Mouse (Mus musculus) forebrain, postnatal 0 days (tissue): ENCODE measurements around the gene Heg1. TPM values are rescaled to one million over a fixed set of nuclear protein-coding genes. Genes with fewer than 3 reads are reported as not detected.

Experiments used
- ATAC-seq: fragments of 200-750 bp; cut with Nextera tagmentation; 2 replicates; pipeline ENCODE4 v1.8.0; 2017; ENCODE audit warnings: mild to moderate bottlenecking, moderate library complexity
- DNase-seq: peaks from one replicate; pipeline ENCODE4 v3.0.0-alpha.2; 2015
- H3K27ac ChIP-seq: fragments of 300-500 bp; sonication (generic); 2 replicates; pipeline ENCODE4 v1.5.1; 2014; ENCODE audit warnings: low read depth, mild to moderate bottlenecking, antibody characterized with exemption, low read length, moderate library complexity, mixed read lengths
- H3K27me3 ChIP-seq: fragments of 300-500 bp; sonication (generic); 2 replicates; pipeline ENCODE4 v1.6.1; 2014; ENCODE audit warnings: mild to moderate bottlenecking, low read length, mixed read lengths; ENCODE audit not compliant: insufficient read depth
- H3K36me3 ChIP-seq: fragments of 300-500 bp; sonication (generic); 2 replicates; pipeline ENCODE4 v1.6.1; 2014; ENCODE audit warnings: mild to moderate bottlenecking, moderate library complexity; ENCODE audit not compliant: insufficient read depth
- H3K4me1 ChIP-seq: fragments of 300-500 bp; sonication (generic); 2 replicates; pipeline ENCODE4 v1.6.1; 2014; ENCODE audit warnings: antibody characterized with exemption; ENCODE audit not compliant: insufficient read depth
- H3K4me2 ChIP-seq: fragments of 300-500 bp; sonication (generic); 2 replicates; pipeline ENCODE4 v1.6.1; 2014; ENCODE audit warnings: low read depth, mild to moderate bottlenecking, moderate library complexity
- H3K4me3 ChIP-seq: fragments of 300-500 bp; sonication (generic); 2 replicates; pipeline ENCODE4 v1.5.1; 2014; ENCODE audit warnings: low read depth, low read length, mixed read lengths
- H3K9ac ChIP-seq: fragments of 300-500 bp; sonication (generic); 2 replicates; pipeline ENCODE4 v1.6.1; 2014; ENCODE audit warnings: mild to moderate bottlenecking
- H3K9me3 ChIP-seq: fragments of 300-500 bp; sonication (generic); 2 replicates; pipeline ENCODE4 v1.6.1; 2016; ENCODE audit warnings: low read length
- CTCF ChIP-seq: sonication (generic); IDR thresholded peaks from 2 replicates; pipeline ENCODE4 v1.5.1; 2016; ENCODE audit warnings: antibody characterized with exemption, control low read depth, low read depth
- WGBS: fragments of 180-500 bp; shearing (Covaris S2); extraction: QIAGEN DNeasy Blood & Tissue Kit; methylation state at CpG from one replicate; pipeline ENCODE4 v1.1.7; 2014; 5-methylcytosine and 5-hydroxymethylcytosine counted together
- polyA plus RNA-seq: library from polyadenylated mRNA; unstranded; fragments of >200 nt; fragmentation: Nextera tagmentation; extraction: Ambion mirVana; gene quantifications from 2 replicates; pipeline ENCODE4 v1.2.1, GENCODE M21; 2015
- total RNA-seq: library from RNA; depleted of rRNA; stranded (reverse); fragments of >200 nt; gene quantifications from 2 replicates; pipeline ENCODE4 v1.2.3, GENCODE M21; 2014

Gene Heg1
- total and polyA plus RNA-seq, 2 experiments from 2014 or later = 8.0 to 19.9 TPM

DNA sequence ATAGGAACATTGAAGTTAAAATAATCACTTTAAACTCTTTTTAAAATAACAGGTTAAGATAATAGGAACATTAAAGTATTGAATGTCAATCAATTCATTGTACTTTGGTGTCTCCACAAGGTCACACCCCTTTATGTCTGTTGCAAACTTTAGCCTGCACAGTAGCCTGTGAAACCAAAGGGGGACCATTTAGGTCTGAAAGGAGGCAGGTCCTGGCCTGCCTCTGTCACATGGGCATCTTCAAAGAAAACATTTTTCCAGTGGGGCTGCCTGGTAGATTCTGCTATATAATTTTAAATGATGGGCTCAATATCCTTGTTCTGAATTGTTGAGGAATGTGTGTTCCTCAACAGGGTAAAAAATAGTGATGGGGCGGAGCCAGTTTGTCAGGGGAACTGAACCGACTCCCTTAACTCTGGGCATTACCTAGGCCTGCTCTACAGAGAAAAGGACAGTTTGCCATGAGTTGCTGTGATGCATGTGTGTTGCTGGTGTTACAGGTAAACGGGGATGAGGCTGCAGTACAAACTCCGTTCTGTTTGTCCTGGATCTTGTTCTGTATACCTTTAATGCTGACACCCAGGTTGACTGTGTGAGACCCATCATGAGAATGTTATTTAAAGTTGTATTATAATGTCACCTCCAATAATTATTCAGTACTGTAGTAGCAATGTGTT, 86.7 kb downstream of the Heg1 start:
- H3K4me2 ChIP-seq = no peak overlapping the region
- 91% methylated on average over 4 of the region's 4 CpGs for WGBS
- DNase-seq (no peak), ATAC-seq (no peak)
- H3K4me1 ChIP-seq = no peaks in the 10 kb centered on the region
- no peak overlapping the region for H3K27ac ChIP-seq
- no peak overlapping the region for H3K4me3 ChIP-seq
- no peaks in the 10 kb centered on the region for H3K36me3 ChIP-seq
- no peaks in the 10 kb centered on the region for H3K27me3 ChIP-seq
- no peak for TF ChIP-seq CTCF
- H3K9me3 ChIP-seq = no peaks in the 10 kb centered on the region
- H3K9ac ChIP-seq = no peak overlapping the region

DNA sequence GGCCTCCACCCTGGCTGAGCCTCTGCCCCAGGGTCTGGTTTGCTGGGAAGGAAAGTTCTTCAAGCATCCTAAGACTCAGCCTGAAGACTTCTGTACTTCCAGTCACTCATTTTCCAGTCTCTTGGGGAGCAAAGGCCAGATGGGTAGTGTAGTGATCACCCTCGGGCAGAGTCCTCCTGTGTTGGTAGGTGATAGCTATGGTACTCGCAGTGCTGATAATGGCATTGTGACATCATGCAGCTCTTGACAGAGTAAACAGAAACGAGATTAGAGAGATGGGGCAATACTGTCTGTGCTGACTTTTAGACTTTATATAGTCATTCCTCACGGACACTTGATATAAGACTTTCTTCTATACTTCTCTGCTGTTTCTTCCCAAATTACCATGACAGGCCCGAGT, 88.6 kb downstream of the Heg1 start:
- no peak overlapping the region for H3K9ac ChIP-seq
- no peak for TF ChIP-seq CTCF
- no peak for ATAC-seq

DNA sequence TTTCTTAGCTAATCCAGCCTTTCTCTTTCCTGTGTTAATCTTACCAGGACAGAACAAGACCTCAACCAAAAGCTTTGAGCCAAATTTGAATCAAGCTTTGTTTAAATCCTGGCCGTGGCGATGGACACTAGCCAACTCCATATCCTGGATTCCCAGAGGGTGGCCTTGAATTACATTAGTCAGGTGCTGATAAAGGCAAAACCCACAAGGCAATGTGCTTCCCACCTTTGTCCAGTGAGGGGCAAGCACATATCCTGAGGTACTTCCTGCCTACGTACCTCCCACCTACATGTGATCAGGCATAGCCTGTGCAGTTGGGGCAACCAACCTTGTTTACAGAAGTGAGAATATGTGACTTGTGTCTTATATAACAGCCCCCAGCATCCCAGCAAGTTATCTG, 90.8 kb downstream of the Heg1 start:
- Histone ChIP-seq H3K27ac (no peak overlapping the region), H3K36me3 (no peaks in the 10 kb centered on the region), H3K27me3 (no peaks in the 10 kb centered on the region), H3K4me2 (no peak overlapping the region), H3K4me3 (no peak overlapping the region), H3K4me1 (no peaks in the 10 kb centered on the region), H3K9me3 (no peaks in the 10 kb centered on the region), H3K9ac (no peak overlapping the region)
- WGBS = 41% methylated on average over 3 of the region's 3 CpGs
- no peak for ATAC-seq
- DNase-seq = no peak
- TF ChIP-seq CTCF = no peak

More for the DNA sequence above, 88.6 kb downstream of the Heg1 start:
- H3K27ac ChIP-seq = no peak overlapping the region
- no peaks in the 10 kb centered on the region for H3K9me3 ChIP-seq
- no peaks in the 10 kb centered on the region for H3K36me3 ChIP-seq
- no peaks in the 10 kb centered on the region for H3K27me3 ChIP-seq
- H3K4me2 ChIP-seq = no peak overlapping the region
- no peak for DNase-seq
- H3K4me3 ChIP-seq = no peak overlapping the region
- WGBS = 93% methylated on average over 5 of the region's 5 CpGs
- no peaks in the 10 kb centered on the region for H3K4me1 ChIP-seq

DNA sequence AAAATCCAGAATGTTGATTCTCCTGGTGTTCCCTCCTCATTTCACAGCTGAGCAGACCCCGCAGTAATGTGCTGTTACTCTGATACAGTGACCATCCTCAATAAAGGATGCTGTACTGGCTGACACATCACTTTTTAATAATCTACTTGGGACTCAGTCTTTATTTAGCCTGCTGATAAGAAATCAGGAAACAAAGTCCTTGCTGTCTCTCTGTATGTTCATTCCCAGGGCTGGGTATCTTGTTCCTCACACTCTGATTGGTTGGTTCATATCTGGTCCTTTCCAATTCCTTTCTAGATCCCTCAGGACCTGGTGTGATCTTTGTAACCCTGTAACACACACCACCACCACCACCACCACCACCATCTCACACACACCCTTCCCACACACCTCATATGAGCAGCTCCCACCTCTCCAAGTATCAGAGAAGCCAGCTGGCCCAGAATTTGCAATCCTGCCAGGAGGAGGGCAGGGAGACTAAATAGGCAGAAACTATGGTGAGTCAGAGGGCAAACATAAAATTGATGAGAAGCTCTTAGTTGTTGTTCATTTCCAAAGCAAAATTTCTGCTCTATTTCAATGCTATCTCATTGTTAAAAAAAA, 91.7 kb downstream of the Heg1 start:
- Histone ChIP-seq H3K4me2 (no peak overlapping the region), H3K36me3 (no peaks in the 10 kb centered on the region), H3K9me3 (no peaks in the 10 kb centered on the region), H3K9ac (no peak overlapping the region), H3K27me3 (no peaks in the 10 kb centered on the region), H3K27ac (no peak overlapping the region), H3K4me3 (no peak overlapping the region), H3K4me1 (no peaks in the 10 kb centered on the region)
- no peak for DNase-seq
- TF ChIP-seq CTCF = no peak
- 92% methylated on average over 1 of the region's 1 CpGs for WGBS
- ATAC-seq = no peak

DNA sequence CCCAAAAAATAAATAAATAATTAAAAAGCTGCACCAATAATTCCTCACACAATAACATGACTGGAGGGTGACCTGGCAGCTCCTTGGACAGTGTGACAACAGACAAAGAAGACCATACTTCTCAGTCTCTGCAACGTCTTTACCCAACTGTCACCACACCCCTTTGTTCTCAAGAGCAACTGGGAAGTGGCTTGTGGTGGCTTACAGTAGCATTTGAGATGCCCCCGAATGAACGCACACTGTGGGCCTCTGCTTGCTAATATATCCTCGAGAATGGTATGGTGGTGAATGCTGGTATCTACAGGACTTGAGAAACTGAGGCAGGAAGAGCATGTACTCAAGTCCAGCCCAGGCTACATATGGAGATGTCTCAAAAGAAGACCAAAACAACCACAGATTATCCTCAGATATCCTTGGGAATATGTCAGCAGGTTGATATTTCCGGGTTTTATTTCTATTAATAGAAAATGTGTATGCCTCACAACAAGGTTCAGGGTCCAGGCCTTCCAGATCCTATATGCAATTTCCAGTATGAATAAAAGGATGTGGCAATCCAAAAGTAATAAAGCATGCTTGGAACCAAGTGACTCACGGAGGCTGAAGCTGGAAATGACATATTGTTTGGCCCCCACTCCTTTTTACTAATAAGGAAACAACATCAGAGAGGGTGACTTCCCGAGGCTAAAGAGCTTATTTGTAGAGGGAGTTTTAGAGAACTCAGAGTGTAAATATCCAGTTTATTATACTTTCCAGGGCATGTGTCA, 92.8 kb downstream of the Heg1 start:
- no peaks in the 10 kb centered on the region for H3K9me3 ChIP-seq
- no peak overlapping the region for H3K4me2 ChIP-seq
- ATAC-seq (no peak), DNase-seq (no peak)
- H3K27ac ChIP-seq = no peak overlapping the region
- no peak for TF ChIP-seq CTCF
- H3K36me3 ChIP-seq = no peaks in the 10 kb centered on the region
- H3K4me1 ChIP-seq = no peaks in the 10 kb centered on the region
- no peak overlapping the region for H3K9ac ChIP-seq
- no peak overlapping the region for H3K4me3 ChIP-seq
- 77% methylated on average over 7 of the region's 7 CpGs for WGBS
- no peaks in the 10 kb centered on the region for H3K27me3 ChIP-seq

DNA sequence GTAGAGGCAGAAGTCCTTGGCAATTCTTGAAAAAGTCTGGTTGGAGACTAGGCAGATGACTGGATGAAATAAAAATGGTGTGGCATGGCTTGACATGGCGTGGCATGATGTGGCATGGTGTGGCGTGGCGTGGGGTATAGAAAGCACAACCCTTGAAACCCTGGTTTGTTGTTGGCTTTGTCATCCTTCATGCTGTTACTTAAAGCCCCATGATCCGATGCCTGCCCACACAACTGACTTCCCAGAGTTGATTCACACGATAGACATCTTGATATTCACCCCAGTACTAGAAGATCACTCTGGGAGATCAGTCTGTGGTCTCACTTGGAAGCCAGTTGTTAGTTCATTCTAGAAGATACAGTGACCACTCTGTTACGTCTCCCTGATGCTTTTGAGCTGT, 93.4 kb downstream of the Heg1 start:
- Histone ChIP-seq H3K36me3 (no peaks in the 10 kb centered on the region), H3K9ac (no peak overlapping the region), H3K4me2 (no peak overlapping the region), H3K27me3 (no peaks in the 10 kb centered on the region), H3K4me3 (no peak overlapping the region), H3K9me3 (no peaks in the 10 kb centered on the region), H3K4me1 (no peaks in the 10 kb centered on the region), H3K27ac (no peak overlapping the region)
- WGBS = 89% methylated on average over 6 of the region's 6 CpGs
- no peak for DNase-seq
- no peak for TF ChIP-seq CTCF
- no peak for ATAC-seq
